Mouse (Mus musculus) bone marrow, adult 2 months (tissue): ENCODE results near the gene Nxpe2. TPM values are rescaled to one million over a fixed set of nuclear protein-coding genes. Genes with fewer than 3 reads are reported as not detected.

ENCODE experiments used
- H3K27ac ChIP-seq: fragments of 200-500 bp; 2 replicates; pipeline ENCODE4 v1.5.1; 2012; ENCODE audit warnings: low read depth, mild to moderate bottlenecking, control low read depth, inconsistent platforms, low read length; ENCODE audit not compliant: control insufficient read depth, poor library complexity, insufficient read depth
- H3K4me1 ChIP-seq: fragments of 200-500 bp; 2 replicates; pipeline ENCODE4 v1.6.1; 2011; ENCODE audit warnings: low read length; ENCODE audit not compliant: control insufficient read depth, insufficient read depth
- H3K4me3 ChIP-seq: fragments of 200-500 bp; replicated peaks from 2 replicates; pipeline ENCODE3; 2011; ENCODE audit warnings: mild to moderate bottlenecking, low read depth, low read length, control low read depth; ENCODE audit not compliant: control insufficient read depth
- CTCF ChIP-seq: fragments of 200-500 bp; IDR thresholded peaks from 2 replicates; pipeline ENCODE4 v1.5.1; 2011; ENCODE audit warnings: low read length, control low read depth; ENCODE audit not compliant: control insufficient read depth, insufficient read depth
- POLR2A ChIP-seq: fragments of 200-500 bp; IDR thresholded peaks from 2 replicates; pipeline ENCODE4 v1.6.1; 2011; ENCODE audit warnings: low read depth, mild to moderate bottlenecking, control low read depth, low read length, borderline replicate concordance; ENCODE audit not compliant: control insufficient read depth
- WGBS: fragments of 180-500 bp; shearing (Covaris S2); methylation state at CpG from one replicate; pipeline ENCODE4 v1.1.7; 2018; 5-methylcytosine and 5-hydroxymethylcytosine counted together
- polyA plus RNA-seq: library from polyadenylated mRNA; stranded (reverse); fragments of >200 nt; gene quantifications from 2 replicates; pipeline ENCODE4 v1.2.4, GENCODE M21; 2011; ENCODE audit warnings: low replicate concordance; ENCODE audit not compliant: missing spikeins, insufficient read depth, insufficient read length

Nxpe2 gene
- polyA plus RNA-seq, 1 experiment = 81.3 TPM

GRCm38 (mm10) chr9:48357097-48357496 lies 3.8 kb upstream of the Nxpe2 start:
- Histone ChIP-seq H3K27ac (no peak overlapping the region; the same call in 1 of the 2 replicates), H3K4me3 (no peak overlapping the region), H3K4me1 (peaks cover 11% of the 10 kb centered on the region)
- WGBS = 22% methylated on average over 3 of the region's 3 CpGs
- TF ChIP-seq CTCF = no peak
- TF ChIP-seq POLR2A = no peak

- 19% methylated on average over 3 of the region's 3 CpGs for WGBS
Measured at GRCm38 (mm10) chr9:48354793-48355192, 1.5 kb upstream of the Nxpe2 start.

GRCm38 (mm10) chr9:48354122-48354521 lies 868 bp upstream of the Nxpe2 start:
- no peak for TF ChIP-seq POLR2A
- no peak for TF ChIP-seq CTCF
- peaks cover 6% of the 10 kb centered on the region for H3K4me1 ChIP-seq
- WGBS = 64% methylated on average over 4 of the region's 4 CpGs
- H3K27ac ChIP-seq = no peak overlapping the region; the same call in 1 of the 2 replicates
- no peak overlapping the region for H3K4me3 ChIP-seq

More at GRCm38 (mm10) chr9:48354793-48355192, 1.5 kb upstream of the Nxpe2 start:
- Histone ChIP-seq H3K4me1 (peaks cover 6% of the 10 kb centered on the region), H3K27ac (no peak overlapping the region), H3K4me3 (no peak overlapping the region)
- peak; percentile 93 for TF ChIP-seq CTCF
- TF ChIP-seq POLR2A = no peak

GRCm38 (mm10) chr9:48345866-48346265 lies 7.4 kb downstream of the Nxpe2 start:
- no peak for TF ChIP-seq POLR2A
- no peak for TF ChIP-seq CTCF
- WGBS = 84% methylated on average over 3 of the region's 3 CpGs

GRCm38 (mm10) chr9:48345456-48345855 lies 7.8 kb downstream of the Nxpe2 start:
- Histone ChIP-seq H3K4me3 (no peak overlapping the region), H3K27ac (no peak overlapping the region), H3K4me1 (no peaks in the 10 kb centered on the region; the same call in 1 of the 2 replicates)
- TF ChIP-seq POLR2A (no peak), CTCF (no peak)
- WGBS = 90% methylated on average over 9 of the region's 9 CpGs

More at GRCm38 (mm10) chr9:48345866-48346265, 7.4 kb downstream of the Nxpe2 start:
- no peaks in the 10 kb centered on the region; the same call in 1 of the 2 replicates for H3K4me1 ChIP-seq
- H3K4me3 ChIP-seq = no peak overlapping the region
- no peak overlapping the region for H3K27ac ChIP-seq

- H3K27ac ChIP-seq = peak overlapping the region; percentile 84
- WGBS = 59% methylated on average over 10 of the region's 10 CpGs
- H3K4me1 ChIP-seq = no peaks in the 10 kb centered on the region; the same call in 1 of the 2 replicates
- peak overlapping the region; percentile 79 for H3K4me3 ChIP-seq
- TF ChIP-seq CTCF = no peak
- TF ChIP-seq POLR2A = peak; percentile 56; the same call in 1 of the 2 replicates
Measured at GRCm38 (mm10) chr9:48340708-48341380, 12.4 kb downstream of the Nxpe2 start.

GRCm38 (mm10) chr9:48339563-48339962 lies 13.7 kb downstream of the Nxpe2 start:
- 64% methylated on average over 5 of the region's 5 CpGs for WGBS
- Histone ChIP-seq H3K27ac (peak overlapping the region; percentile 58), H3K4me3 (peak overlapping the region; percentile 79), H3K4me1 (no peaks in the 10 kb centered on the region; the same call in 1 of the 2 replicates)
- no peak for TF ChIP-seq POLR2A
- no peak for TF ChIP-seq CTCF

- TF ChIP-seq POLR2A = no peak
- Histone ChIP-seq H3K4me1 (no peaks in the 10 kb centered on the region; the same call in 1 of the 2 replicates), H3K27ac (no peak overlapping the region; the same call in 1 of the 2 replicates), H3K4me3 (peak overlapping the region; percentile 79)
- WGBS = 19% methylated on average over 4 of the region's 4 CpGs
Measured at GRCm38 (mm10) chr9:48338783-48339455, 14.3 kb downstream of the Nxpe2 start.
